Mouse (Mus musculus) retina, embryonic 14.5 days (tissue): Measurements from ENCODE around the gene Esrra.
A peak's percentile ranks its signal among the peaks of the same experiment; 100 is the strongest.

Source experiments
- DNase-seq: peaks from one replicate; pipeline ENCODE4 v3.0.0-alpha.2; 2015; ENCODE audit warnings: low spot score

Gene Esrra

GRCm38 (mm10) chr19:6921647-6922567 is at the start of gene Esrra:
Esrra (minus strand) TSS chr19:6921813.
- peak; percentile 100 for DNase-seq

DNA sequence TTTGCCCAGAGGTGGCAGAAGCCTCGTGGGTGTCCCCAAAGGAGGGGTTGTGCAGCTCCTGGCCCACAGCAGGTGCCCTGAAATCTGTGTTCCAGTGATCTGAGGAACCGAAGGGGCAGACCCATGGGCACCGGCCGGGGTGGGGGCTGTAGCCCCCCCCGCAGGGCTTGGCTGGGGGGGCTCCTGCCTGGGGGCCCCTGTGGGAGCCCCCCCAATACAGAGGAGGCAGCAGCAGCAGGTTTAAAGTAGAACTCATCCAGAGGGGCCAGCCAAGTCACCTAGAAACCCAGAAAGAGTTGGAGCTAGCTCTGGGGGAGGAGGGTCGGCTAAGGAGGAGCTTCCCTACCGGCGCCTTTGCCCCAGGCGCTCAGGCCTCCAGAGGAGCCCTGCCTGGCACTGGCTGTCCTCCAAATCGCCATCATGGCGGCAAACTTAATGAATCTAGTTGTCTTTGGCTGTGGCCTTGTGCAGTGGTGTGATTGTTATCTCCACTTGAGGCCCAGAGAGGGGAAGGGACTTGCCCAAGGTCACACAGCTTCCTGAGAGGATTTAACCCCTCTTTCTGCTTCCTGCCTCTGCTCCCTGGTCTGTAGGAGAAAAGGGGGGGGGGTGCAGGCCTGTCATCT is 49.0 kb upstream of the Esrra start:
- no peak for DNase-seq

GRCm38 (mm10) chr19:6969665-6970381 is 48.2 kb upstream of the Esrra start:
- peak; percentile 75 for DNase-seq

DNA sequence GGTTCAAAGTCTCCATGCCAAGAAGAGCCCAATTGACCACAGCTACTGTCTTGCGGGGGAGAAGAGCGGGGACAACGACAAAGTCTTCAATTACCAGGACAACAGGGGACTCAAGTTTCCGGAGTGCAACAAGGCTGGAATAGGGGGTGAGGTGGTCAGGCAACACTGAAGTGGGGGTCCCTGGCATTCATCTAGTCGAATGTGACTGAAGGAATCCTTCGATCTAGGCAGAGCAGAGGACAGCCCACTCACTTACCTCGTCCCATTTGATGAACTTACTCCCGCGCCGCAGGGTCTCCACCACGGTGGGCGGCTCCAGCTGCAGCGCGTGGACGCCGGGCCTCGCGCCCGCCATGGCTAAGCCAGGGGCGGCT is 47.7 kb upstream of the Esrra start:
- no peak for DNase-seq

GRCm38 (mm10) chr19:6968491-6969271 is 47.1 kb upstream of the Esrra start:
- no peak for DNase-seq

GRCm38 (mm10) chr19:6956461-6956860 is 34.8 kb upstream of the Esrra start:
- no peak for DNase-seq

- no peak for DNase-seq
Observed at GRCm38 (mm10) chr19:6955424-6955823, 33.8 kb upstream of the Esrra start.

- no peak for DNase-seq
Observed at GRCm38 (mm10) chr19:6954046-6954445, 32.4 kb upstream of the Esrra start.

DNA sequence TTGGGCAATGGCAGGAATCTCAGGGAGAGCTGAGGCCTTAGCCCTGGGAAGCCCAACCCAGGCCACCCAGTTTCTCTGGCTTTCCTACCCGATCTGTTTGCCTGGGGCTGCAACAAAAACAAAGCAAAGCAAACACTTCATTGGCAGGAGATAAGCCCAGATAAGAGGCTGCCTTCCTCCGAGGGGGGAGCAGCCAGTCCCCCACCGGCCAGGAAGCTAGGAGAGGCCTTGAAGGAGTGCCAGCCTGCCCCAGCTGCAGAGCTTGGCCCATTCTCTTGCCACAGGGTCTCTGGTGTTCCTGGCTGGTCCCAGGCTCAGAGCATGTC is 31.1 kb upstream of the Esrra start:
- DNase-seq, result no peak

GRCm38 (mm10) chr19:6951994-6952711 is 30.5 kb upstream of the Esrra start:
- peak; percentile 57 for DNase-seq

- peak; percentile 94 for DNase-seq
Observed at GRCm38 (mm10) chr19:6951381-6951968, 29.9 kb upstream of the Esrra start.

GRCm38 (mm10) chr19:6950613-6951153 is 29.1 kb upstream of the Esrra start:
- peak; percentile 78 for DNase-seq

DNA sequence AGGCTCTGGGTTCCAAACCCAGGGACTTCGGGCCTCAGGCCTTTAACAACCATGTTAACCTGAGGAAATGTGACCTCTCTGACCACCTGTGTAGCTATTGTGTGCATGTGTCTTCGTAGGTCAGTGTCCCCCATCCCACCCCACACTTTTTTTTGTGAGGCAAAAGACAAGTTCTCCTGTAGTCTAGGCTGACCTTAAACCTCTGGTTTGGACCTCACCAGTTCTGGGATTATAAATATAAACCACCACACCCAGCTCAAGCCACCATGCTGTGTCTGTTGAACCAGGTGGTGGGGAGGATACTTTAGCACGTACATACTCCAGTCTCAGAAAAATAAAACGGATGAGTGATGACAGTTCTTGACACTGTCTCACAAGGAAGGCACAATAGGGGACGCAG is 28.3 kb upstream of the Esrra start:
- no peak for DNase-seq

- DNase-seq, result no peak
Observed at GRCm38 (mm10) chr19:6949532-6949931, 27.9 kb upstream of the Esrra start.

GRCm38 (mm10) chr19:6948186-6948585 is 26.6 kb upstream of the Esrra start:
- no peak for DNase-seq

DNA sequence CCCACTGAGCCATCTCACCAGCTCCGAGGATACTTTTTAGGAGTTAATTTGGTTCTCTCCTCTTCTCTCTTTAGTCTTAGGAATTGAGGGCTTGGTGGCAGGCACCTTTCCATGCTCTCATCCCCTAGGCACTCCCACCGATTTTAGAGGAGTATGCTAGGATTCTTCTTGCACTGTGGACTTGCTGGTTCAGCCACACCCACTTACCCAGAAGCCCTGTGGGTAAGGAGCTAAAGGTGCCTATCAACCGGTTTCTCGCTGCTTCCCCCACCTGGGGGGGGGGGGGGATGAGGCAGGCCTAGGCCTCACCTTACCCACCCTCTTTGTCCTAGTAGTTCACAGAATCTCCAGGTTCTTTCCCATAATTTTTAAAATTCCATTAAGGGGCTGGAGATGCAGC is 26.1 kb upstream of the Esrra start:
- no peak for DNase-seq

GRCm38 (mm10) chr19:6943709-6944108 is 22.1 kb upstream of the Esrra start:
- no peak for DNase-seq

- DNase-seq, result no peak
Observed at GRCm38 (mm10) chr19:6942764-6943163, 21.2 kb upstream of the Esrra start.

DNA sequence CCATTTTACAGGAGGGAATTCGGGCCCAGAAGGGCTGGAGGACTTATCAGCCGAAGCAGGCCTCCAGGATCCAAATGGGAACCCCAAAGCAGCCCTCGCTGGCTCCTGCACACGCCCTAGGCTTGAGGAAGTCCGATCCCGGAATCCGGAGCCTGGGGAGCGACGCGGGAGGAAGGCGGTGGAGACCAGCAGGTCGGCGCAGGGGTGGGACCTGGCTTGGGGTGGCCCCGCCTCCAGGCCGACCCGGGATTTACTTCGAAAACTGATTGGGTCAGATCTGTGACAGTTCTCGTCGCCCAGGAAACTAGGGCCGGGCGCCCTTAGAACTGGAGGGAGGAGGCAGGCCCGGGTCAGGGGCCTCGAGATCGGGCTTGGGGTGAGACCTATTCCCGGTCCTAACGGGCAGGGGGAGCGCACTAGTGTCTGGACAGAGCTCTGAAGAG is 20.7 kb upstream of the Esrra start, which contains the start of gene Gpr137:
Gene Gpr137 (minus strand): TSS at position 232 of the 443 bp plus-strand sequence.
- DNase-seq, result peak; percentile 93
